Mouse (Mus musculus): Measurements from ENCODE around the gene Dhps.

GRCm38 (mm10) chr8:85122995-85123394 is 51.4 kb downstream of the Dhps start, which contains the start of gene Zfp791:
- TF ChIP-seq POLR2A (IDR thresholded peaks at IDR 0.05; ENCODE audit: borderline replicate concordance, insufficient read depth, low read length) (no peak), CTCF (IDR thresholded peaks at IDR 0.05; ENCODE audit: borderline replicate concordance, insufficient read depth, low read depth, low read length) (no peak)

Data from cerebellum, adult 2 months (tissue).